Mouse (Mus musculus) intestine, postnatal 0 days (tissue): ENCODE measurements at regions not wholly inside any gene's neighbourhood (a gene's known extent, or its start where the extent isn't known, plus 50 kb on each side); places are given as distances from the start of the nearest gene placed in this dataset.

ENCODE experiments used
- ATAC-seq: fragments of 200-750 bp; cut with Nextera tagmentation; 2 replicates; pipeline ENCODE4 v1.8.0; 2017; ENCODE audit warnings: mild to moderate bottlenecking, moderate TSS enrichment, moderate library complexity
- H3K27ac ChIP-seq: fragments of 300-500 bp; sonication (generic); 2 replicates; pipeline ENCODE4 v1.5.1; 2014; ENCODE audit warnings: mild to moderate bottlenecking, low read depth, low read length, moderate library complexity
- H3K27me3 ChIP-seq: fragments of 300-500 bp; sonication (generic); replicated peaks from 2 replicates; pipeline ENCODE4 v1.6.1; 2014; ENCODE audit warnings: low read length, mixed read lengths; ENCODE audit not compliant: control insufficient read depth, insufficient read depth
- H3K36me3 ChIP-seq: fragments of 300-500 bp; sonication (generic); 2 replicates; pipeline ENCODE4 v1.6.1; 2014; ENCODE audit warnings: mild to moderate bottlenecking, moderate library complexity; ENCODE audit not compliant: control insufficient read depth, insufficient read depth
- H3K4me1 ChIP-seq: fragments of 300-500 bp; sonication (generic); replicated peaks from 2 replicates; pipeline ENCODE4 v1.6.1; 2014; ENCODE audit warnings: antibody characterized with exemption, low read length, mixed read lengths; ENCODE audit not compliant: control insufficient read depth, insufficient read depth
- H3K4me2 ChIP-seq: fragments of 300-500 bp; sonication (generic); replicated peaks from 2 replicates; pipeline ENCODE4 v1.6.1; 2014; ENCODE audit warnings: low read depth, mild to moderate bottlenecking, moderate library complexity
- H3K4me3 ChIP-seq: fragments of 300-500 bp; sonication (generic); 2 replicates; pipeline ENCODE4 v1.5.1; 2014; ENCODE audit warnings: low read depth, low read length
- H3K9ac ChIP-seq: fragments of 300-500 bp; sonication (generic); 2 replicates; pipeline ENCODE4 v1.6.1; 2014; ENCODE audit warnings: mild to moderate bottlenecking, low read depth, low read length
- H3K9me3 ChIP-seq: fragments of 300-500 bp; sonication (generic); 2 replicates; pipeline ENCODE4 v1.6.1; 2016; ENCODE audit warnings: mixed run types; ENCODE audit not compliant: control insufficient read depth
- CTCF ChIP-seq: sonication (generic); IDR thresholded peaks from 2 replicates; pipeline ENCODE4 v1.5.1; 2016; ENCODE audit warnings: low read depth, mild to moderate bottlenecking, control low read depth, antibody characterized with exemption, moderate library complexity
- WGBS: fragments of 180-500 bp; shearing (Covaris S2); extraction: QIAGEN DNeasy Blood & Tissue Kit; methylation state at CpG from one replicate; pipeline ENCODE4 v1.1.7; 2014; 5-methylcytosine and 5-hydroxymethylcytosine counted together

GRCm38 (mm10) chrX:11943367-11943766, 216.8 kb downstream of the Bcor start:
- WGBS: 32% methylated on average over 10 of the region's 10 CpGs
- Histone ChIP-seq H3K27me3 (no peaks in the 10 kb centered on the region), H3K4me3 (no peak overlapping the region), H3K9ac (no peak overlapping the region), H3K9me3 (no peaks in the 10 kb centered on the region), H3K4me2 (no peak overlapping the region), H3K4me1 (no peaks in the 10 kb centered on the region), H3K36me3 (no peaks in the 10 kb centered on the region), H3K27ac (no peak overlapping the region)
- no peak for TF ChIP-seq CTCF
- no peak for ATAC-seq

GRCm38 (mm10) chrX:11944574-11944973, 215.6 kb downstream of the Bcor start:
- H3K9ac ChIP-seq: no peak overlapping the region
- TF ChIP-seq CTCF: no peak
- ATAC-seq: no peak
- no peaks in the 10 kb centered on the region for H3K4me1 ChIP-seq
- WGBS: 48% methylated on average over 6 of the region's 6 CpGs
- H3K9me3 ChIP-seq: no peaks in the 10 kb centered on the region
- no peaks in the 10 kb centered on the region for H3K27me3 ChIP-seq
- H3K36me3 ChIP-seq: no peaks in the 10 kb centered on the region
- no peak overlapping the region for H3K4me2 ChIP-seq
- no peak overlapping the region for H3K4me3 ChIP-seq
- no peak overlapping the region for H3K27ac ChIP-seq

GRCm38 (mm10) chrX:11945280-11945679, 214.9 kb downstream of the Bcor start:
- no peak overlapping the region for H3K27ac ChIP-seq
- 43% methylated on average over 1 of the region's 1 CpGs for WGBS
- no peak for TF ChIP-seq CTCF
- H3K9me3 ChIP-seq: no peaks in the 10 kb centered on the region
- H3K9ac ChIP-seq: no peak overlapping the region
- H3K4me2 ChIP-seq: no peak overlapping the region
- no peak for ATAC-seq
- no peaks in the 10 kb centered on the region for H3K27me3 ChIP-seq
- no peaks in the 10 kb centered on the region for H3K36me3 ChIP-seq
- no peak overlapping the region for H3K4me3 ChIP-seq
- no peaks in the 10 kb centered on the region for H3K4me1 ChIP-seq

GRCm38 (mm10) chrX:11952193-11952592, 208.0 kb downstream of the Bcor start:
- Histone ChIP-seq H3K36me3 (no peaks in the 10 kb centered on the region), H3K4me3 (no peak overlapping the region), H3K27ac (no peak overlapping the region), H3K27me3 (no peaks in the 10 kb centered on the region), H3K4me1 (no peaks in the 10 kb centered on the region), H3K9me3 (no peaks in the 10 kb centered on the region), H3K4me2 (no peak overlapping the region), H3K9ac (no peak overlapping the region)
- 21% methylated on average over 2 of the region's 2 CpGs for WGBS
- TF ChIP-seq CTCF: no peak
- no peak for ATAC-seq

GRCm38 (mm10) chrX:11956194-11956593, 204.0 kb downstream of the Bcor start:
- Histone ChIP-seq H3K9me3 (no peaks in the 10 kb centered on the region), H3K4me1 (no peaks in the 10 kb centered on the region), H3K9ac (no peak overlapping the region), H3K27me3 (no peaks in the 10 kb centered on the region), H3K27ac (no peak overlapping the region), H3K4me3 (no peak overlapping the region), H3K36me3 (no peaks in the 10 kb centered on the region), H3K4me2 (no peak overlapping the region)
- WGBS: 72% methylated on average over 3 of the region's 3 CpGs
- ATAC-seq: no peak
- no peak for TF ChIP-seq CTCF

- Histone ChIP-seq H3K27me3 (no peaks in the 10 kb centered on the region), H3K9ac (no peak overlapping the region), H3K36me3 (no peaks in the 10 kb centered on the region), H3K4me2 (no peak overlapping the region), H3K4me1 (no peaks in the 10 kb centered on the region), H3K27ac (no peak overlapping the region), H3K4me3 (no peak overlapping the region), H3K9me3 (no peaks in the 10 kb centered on the region)
- no peak for TF ChIP-seq CTCF
- no peak for ATAC-seq
- WGBS: 50% methylated on average over 6 of the region's 6 CpGs
Observed at GRCm38 (mm10) chrX:11957011-11957410, 203.1 kb downstream of the Bcor start.

GRCm38 (mm10) chrX:11959871-11960552, 200.1 kb downstream of the Bcor start:
- 70% methylated on average over 8 of the region's 8 CpGs for WGBS
- H3K4me3 ChIP-seq: no peak overlapping the region
- no peaks in the 10 kb centered on the region for H3K9me3 ChIP-seq
- H3K4me1 ChIP-seq: no peaks in the 10 kb centered on the region
- H3K27ac ChIP-seq: no peak overlapping the region
- no peak for TF ChIP-seq CTCF
- no peaks in the 10 kb centered on the region for H3K27me3 ChIP-seq
- ATAC-seq: no peak
- H3K4me2 ChIP-seq: no peak overlapping the region
- H3K36me3 ChIP-seq: no peaks in the 10 kb centered on the region
- H3K9ac ChIP-seq: no peak overlapping the region
